Mouse (Mus musculus): ENCODE measurements around the gene Arfgap2. TPM values are rescaled to one million over a fixed set of nuclear protein-coding genes. Genes with fewer than 3 reads are reported as not detected.
"Not testable (repeated sequence)": the region's sequence is repeated elsewhere in the genome, so short reads cannot be mapped to it uniquely, and the experiment has no call there.

Arfgap2 gene
- 52.9 and 68.8 TPM in 2 replicates for polyA plus RNA-seq (2014; fragmentation: Nextera tagmentation; extraction: Ambion mirVana)

DNA sequence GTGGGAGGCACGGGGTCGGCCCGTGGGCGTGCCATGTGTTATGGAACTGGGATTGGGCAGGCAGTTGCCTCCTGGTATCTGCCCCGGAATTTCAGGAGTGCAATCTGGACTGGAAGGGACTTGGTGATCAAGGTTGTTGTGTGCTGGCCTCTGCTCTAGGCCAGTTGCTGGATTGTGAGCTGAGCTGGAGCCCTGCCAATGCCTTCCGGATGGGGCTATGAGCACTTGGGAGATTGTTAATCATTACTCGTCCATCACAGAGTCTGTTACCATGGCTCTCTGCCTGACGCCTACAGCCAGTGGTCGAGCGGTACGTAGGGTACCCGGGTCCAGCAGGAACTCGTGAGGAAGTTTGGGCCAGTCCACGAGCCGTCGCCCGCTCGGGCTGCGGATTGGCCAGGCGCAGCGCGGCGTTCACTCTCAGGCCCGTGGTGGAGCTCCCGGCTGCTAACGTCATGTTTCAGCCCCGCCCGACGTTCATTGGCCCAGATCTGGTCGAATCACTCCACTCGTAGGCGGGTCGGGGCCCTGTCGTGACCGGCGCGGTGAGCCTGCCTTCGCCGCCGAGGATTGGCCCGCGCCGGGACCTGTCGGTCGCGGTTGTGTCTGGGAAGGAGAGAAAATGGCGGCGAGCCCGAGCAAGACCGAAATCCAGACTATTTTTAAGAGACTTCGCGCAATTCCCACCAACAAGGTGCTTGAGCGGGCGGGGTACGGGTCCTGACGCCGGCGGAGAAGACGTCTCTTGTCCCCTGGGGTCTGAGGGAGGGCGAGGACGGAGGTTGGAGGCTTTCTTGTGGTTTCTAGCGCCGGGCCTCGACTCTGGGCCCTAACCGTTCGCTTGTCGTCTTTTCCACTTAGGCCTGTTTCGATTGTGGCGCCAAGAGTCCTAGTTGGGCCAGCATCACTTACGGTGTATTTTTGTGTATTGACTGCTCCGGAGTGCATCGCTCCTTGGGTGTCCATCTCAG lies at the start of gene Arfgap2:
Gene Arfgap2, plus strand, starts transcription at position 264 of the 971 bp plus-strand sequence.
- no peaks in the 10 kb centered on the region for H3K27me3 ChIP-seq (ENCODE audit: control insufficient read depth, insufficient read depth, low read length)
- WGBS = 1% methylated on average over 72 of the region's 72 CpGs
- H3K27ac ChIP-seq (ENCODE audit: low read depth, low read length) = peak within 1 kb of the TSS; percentile 89
- peak within 1 kb of the TSS; percentile 62 for H3K4me2 ChIP-seq (ENCODE audit: low read depth, low read length)
- peaks cover 30% of the 10 kb centered on the region for H3K36me3 ChIP-seq (ENCODE audit: control insufficient read depth, insufficient read depth, low read length)
- H3K9ac ChIP-seq (replicated peaks; ENCODE audit: low read depth, low read length) = peak within 1 kb of the TSS; percentile 90
- H3K9me3 ChIP-seq (ENCODE audit: control insufficient read depth, low read length) = no peaks in the 10 kb centered on the region
- H3K4me1 ChIP-seq (ENCODE audit: control insufficient read depth, insufficient read depth, low read length) = peaks cover 4% of the 10 kb centered on the region; the same call in 1 of the 2 replicates
- peak within 1 kb of the TSS; percentile 78 for H3K4me3 ChIP-seq (ENCODE audit: low read depth, low read length)
- peak; percentile 99 for ATAC-seq (ENCODE audit: low read depth)

DNA sequence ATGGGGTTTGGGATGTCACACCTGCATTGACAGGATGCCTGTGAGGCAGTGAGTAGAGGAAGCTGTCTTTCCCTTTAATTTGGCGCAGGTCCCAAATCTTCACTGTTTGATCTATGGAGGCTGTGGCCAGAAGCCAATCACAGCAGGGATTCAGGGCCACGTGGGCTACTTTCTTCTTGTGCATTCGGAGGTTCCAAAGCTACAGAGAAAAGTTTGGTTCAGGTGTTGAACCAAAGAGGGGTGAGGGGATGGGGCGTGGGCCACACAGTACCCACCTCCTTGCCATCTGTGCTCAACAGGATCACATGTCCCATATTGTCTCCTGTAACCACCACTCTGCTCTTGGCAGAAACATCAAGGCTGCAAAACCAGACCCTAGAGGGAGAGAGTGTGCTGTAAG lies 47.7 kb upstream of the Arfgap2 start:
- 0 out of 2 replicates have a peak, but pooled peaks have one; percentile 11 for ATAC-seq (ENCODE audit: low read depth)
- no peaks in the 10 kb centered on the region for H3K4me1 ChIP-seq (ENCODE audit: control insufficient read depth, insufficient read depth, low read length)
- WGBS = 64% methylated on average over 4 of the region's 4 CpGs
- no peak overlapping the region for H3K4me3 ChIP-seq (ENCODE audit: low read depth, low read length)
- peaks cover 5% of the 10 kb centered on the region; the same call in 1 of the 2 replicates for H3K36me3 ChIP-seq (ENCODE audit: control insufficient read depth, insufficient read depth, low read length)
- no peak overlapping the region for H3K27ac ChIP-seq (ENCODE audit: low read depth, low read length)
- H3K4me2 ChIP-seq (ENCODE audit: low read depth, low read length) = no peak overlapping the region
- no peaks in the 10 kb centered on the region for H3K27me3 ChIP-seq (ENCODE audit: control insufficient read depth, insufficient read depth, low read length)
- no peak overlapping the region for H3K9ac ChIP-seq (replicated peaks; ENCODE audit: low read depth, low read length)
- H3K9me3 ChIP-seq (ENCODE audit: control insufficient read depth, low read length) = no peaks in the 10 kb centered on the region

DNA sequence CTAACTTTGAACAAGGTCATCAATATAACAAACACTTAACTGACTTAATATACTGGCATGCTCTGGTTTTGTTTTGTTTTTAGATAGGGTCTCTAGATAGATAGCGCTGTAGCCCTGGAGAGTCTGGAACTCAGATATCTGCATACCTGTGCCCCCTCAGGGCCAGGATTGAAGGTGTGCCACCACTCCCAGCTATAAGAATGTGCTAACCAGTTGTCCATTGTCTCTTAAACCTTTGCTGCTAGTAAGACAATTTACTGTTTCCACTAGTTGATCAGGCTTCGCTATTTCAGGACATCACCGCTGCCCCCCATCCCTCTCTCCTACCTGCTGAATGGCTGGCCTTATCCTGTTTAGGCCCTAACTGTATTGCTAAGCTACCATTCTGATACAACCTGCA lies 44.3 kb upstream of the Arfgap2 start:
- 97% methylated on average over 3 of the region's 3 CpGs for WGBS
- no peaks in the 10 kb centered on the region for H3K27me3 ChIP-seq (ENCODE audit: control insufficient read depth, insufficient read depth, low read length)
- H3K4me2 ChIP-seq (ENCODE audit: low read depth, low read length) = no peak overlapping the region
- H3K4me3 ChIP-seq (ENCODE audit: low read depth, low read length) = no peak overlapping the region
- H3K9me3 ChIP-seq (ENCODE audit: control insufficient read depth, low read length) = no peaks in the 10 kb centered on the region
- no peak for ATAC-seq (ENCODE audit: low read depth)
- no peaks in the 10 kb centered on the region for H3K36me3 ChIP-seq (ENCODE audit: control insufficient read depth, insufficient read depth, low read length)
- no peaks in the 10 kb centered on the region for H3K4me1 ChIP-seq (ENCODE audit: control insufficient read depth, insufficient read depth, low read length)
- no peak overlapping the region for H3K9ac ChIP-seq (replicated peaks; ENCODE audit: low read depth, low read length)
- H3K27ac ChIP-seq (ENCODE audit: low read depth, low read length) = no peak overlapping the region

DNA sequence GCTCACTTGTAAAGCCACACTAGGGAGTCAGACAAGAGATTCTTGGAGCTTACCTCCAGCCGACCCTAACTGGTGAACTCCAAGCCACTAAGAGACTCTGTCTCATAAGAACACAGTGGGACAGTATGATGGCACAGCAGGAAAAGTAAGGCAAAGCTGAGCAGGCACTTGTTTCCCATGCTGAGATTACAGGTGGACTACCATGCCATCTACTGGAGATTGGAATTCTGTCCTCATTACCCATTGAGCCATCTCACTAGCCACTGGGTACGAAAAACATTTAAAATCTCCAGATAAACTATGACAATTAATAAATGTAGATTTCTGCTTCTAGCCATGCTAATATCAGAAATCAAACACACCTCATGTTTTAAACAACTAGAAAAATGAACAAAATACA lies 41.2 kb upstream of the Arfgap2 start:
- WGBS = 88% methylated on average over 2 of the region's 2 CpGs
- no peak overlapping the region for H3K27ac ChIP-seq (ENCODE audit: low read depth, low read length)
- H3K4me3 ChIP-seq (ENCODE audit: low read depth, low read length) = no peak overlapping the region

DNA sequence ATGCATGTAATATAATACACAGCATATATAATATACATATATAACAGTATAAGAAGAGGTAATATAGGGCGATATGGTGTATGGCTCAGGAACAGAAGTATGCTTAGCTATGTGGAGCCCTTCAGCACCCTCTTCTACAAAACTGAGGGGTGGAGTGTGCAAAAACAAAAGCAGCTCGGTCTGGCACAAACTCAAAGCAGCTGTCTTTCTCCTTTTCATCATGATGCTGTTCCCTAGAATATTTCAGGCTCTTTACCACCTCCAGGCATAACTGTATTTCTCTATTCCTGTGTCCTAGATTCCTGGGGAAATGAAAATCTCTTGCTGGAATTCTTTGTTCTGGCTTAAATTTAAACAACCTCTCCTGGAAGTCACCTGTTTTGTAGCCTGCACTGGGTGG lies 35.0 kb upstream of the Arfgap2 start:
- Histone ChIP-seq H3K4me2 (ENCODE audit: low read depth, low read length) (no peak overlapping the region), H3K27me3 (ENCODE audit: control insufficient read depth, insufficient read depth, low read length) (no peaks in the 10 kb centered on the region), H3K27ac (ENCODE audit: low read depth, low read length) (no peak overlapping the region), H3K36me3 (ENCODE audit: control insufficient read depth, insufficient read depth, low read length) (no peaks in the 10 kb centered on the region), H3K9ac (replicated peaks; ENCODE audit: low read depth, low read length) (no peak overlapping the region), H3K9me3 (ENCODE audit: control insufficient read depth, low read length) (no peaks in the 10 kb centered on the region), H3K4me1 (ENCODE audit: control insufficient read depth, insufficient read depth, low read length) (no peaks in the 10 kb centered on the region), H3K4me3 (ENCODE audit: low read depth, low read length) (no peak overlapping the region)
- ATAC-seq (ENCODE audit: low read depth) = no peak
- WGBS = 95% methylated on average over 2 of the region's 2 CpGs

More for the DNA sequence above, 41.2 kb upstream of the Arfgap2 start:
- H3K4me2 ChIP-seq (ENCODE audit: low read depth, low read length) = no peak overlapping the region
- no peak overlapping the region for H3K9ac ChIP-seq (replicated peaks; ENCODE audit: low read depth, low read length)
- no peak for ATAC-seq (ENCODE audit: low read depth)
- no peaks in the 10 kb centered on the region for H3K36me3 ChIP-seq (ENCODE audit: control insufficient read depth, insufficient read depth, low read length)
- H3K4me1 ChIP-seq (ENCODE audit: control insufficient read depth, insufficient read depth, low read length) = no peaks in the 10 kb centered on the region
- H3K27me3 ChIP-seq (ENCODE audit: control insufficient read depth, insufficient read depth, low read length) = no peaks in the 10 kb centered on the region
- H3K9me3 ChIP-seq (ENCODE audit: control insufficient read depth, low read length) = no peaks in the 10 kb centered on the region

DNA sequence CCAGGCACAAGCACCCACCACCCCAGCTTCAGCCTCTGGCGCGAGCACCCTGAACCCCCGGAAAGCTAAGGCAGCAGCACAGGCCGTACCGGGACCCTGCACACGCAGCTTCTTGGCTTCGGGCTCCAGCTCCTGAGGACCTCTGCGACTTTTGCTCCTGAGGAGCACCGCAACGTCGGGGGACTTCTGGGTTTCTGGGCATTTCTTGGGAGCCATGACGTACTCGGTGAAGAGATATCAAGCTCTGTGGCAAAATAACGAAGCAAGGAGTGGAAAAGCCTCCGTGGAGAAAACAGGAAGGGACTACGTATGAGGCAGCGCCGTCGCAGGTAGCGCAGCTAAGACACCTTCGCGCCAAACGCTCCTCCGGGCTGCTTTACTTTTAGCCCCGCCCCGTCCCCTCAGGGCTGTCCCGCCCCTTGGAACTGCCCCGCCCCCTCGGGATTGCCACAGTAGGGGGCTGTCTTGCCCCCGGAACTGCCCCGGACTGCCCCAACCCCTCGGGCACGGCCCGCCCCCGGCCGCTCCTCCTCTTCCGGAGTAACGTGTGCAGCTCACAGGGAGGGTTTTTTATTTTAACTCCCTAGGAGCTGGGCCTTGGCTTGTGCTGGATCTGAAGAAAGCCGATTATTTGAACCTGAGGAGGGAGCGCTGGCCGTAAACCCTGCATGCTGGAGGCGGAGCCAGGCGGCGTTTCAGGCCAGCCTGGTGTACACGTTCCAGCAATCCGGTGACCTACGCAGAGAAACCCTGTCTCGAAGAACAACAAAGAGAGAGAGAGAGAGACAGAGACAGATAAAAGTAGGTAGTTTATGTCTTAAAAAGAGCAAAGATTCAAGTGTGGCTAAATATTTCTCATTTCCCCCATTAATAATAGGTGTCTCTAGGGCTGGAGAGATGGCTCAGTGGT lies 27.9 kb upstream of the Arfgap2 start, which contains the start of gene Ddb2:
Gene Ddb2, minus strand, starts transcription at position 382 of the 910 bp plus-strand sequence.
- H3K4me2 ChIP-seq (ENCODE audit: low read depth, low read length) = peak within 1 kb of the TSS; percentile 76
- H3K27ac ChIP-seq (ENCODE audit: low read depth, low read length) = peak within 1 kb of the TSS; percentile 76
- H3K9ac ChIP-seq (replicated peaks; ENCODE audit: low read depth, low read length) = peak within 1 kb of the TSS; percentile 56
- under 1% methylated on average over 48 of the region's 48 CpGs for WGBS
- no peaks in the 10 kb centered on the region for H3K4me1 ChIP-seq (ENCODE audit: control insufficient read depth, insufficient read depth, low read length)
- H3K36me3 ChIP-seq (ENCODE audit: control insufficient read depth, insufficient read depth, low read length) = no peaks in the 10 kb centered on the region
- peak within 1 kb of the TSS; percentile 54 for H3K4me3 ChIP-seq (ENCODE audit: low read depth, low read length)
- no peaks in the 10 kb centered on the region for H3K9me3 ChIP-seq (ENCODE audit: control insufficient read depth, low read length)
- ATAC-seq (ENCODE audit: low read depth) = peak; percentile 98
- H3K27me3 ChIP-seq (ENCODE audit: control insufficient read depth, insufficient read depth, low read length) = no peaks in the 10 kb centered on the region

DNA sequence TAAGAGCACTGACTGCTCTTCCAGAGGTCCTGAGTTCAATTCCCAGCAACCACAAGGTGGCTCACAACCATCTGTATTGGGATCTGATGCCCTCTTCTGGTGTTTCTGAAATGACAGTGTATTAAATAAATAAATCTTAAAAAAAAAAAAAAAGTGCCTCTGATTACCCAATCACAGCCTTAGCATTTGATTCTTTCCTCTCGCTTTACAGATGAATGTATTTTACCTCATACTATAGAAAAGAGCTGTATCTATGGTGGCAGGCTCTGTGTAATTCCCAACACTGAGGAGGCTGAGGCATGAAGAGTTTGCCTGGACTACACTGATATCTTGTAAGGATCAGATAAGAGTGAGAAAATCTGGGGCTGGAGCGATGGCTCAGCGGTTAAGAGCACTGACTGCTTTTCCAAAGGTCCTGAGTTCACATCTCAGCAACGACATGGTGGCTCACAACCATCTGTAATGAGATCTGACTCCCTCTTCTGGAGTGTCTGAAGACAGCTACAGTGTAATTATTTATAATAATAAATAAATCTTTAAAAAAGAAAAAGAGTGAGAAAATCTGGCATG lies 27.2 kb upstream of the Arfgap2 start:
- not testable (repeated sequence) for H3K36me3 ChIP-seq (ENCODE audit: control insufficient read depth, insufficient read depth, low read length); H3K9me3 ChIP-seq (ENCODE audit: control insufficient read depth, low read length); H3K27me3 ChIP-seq (ENCODE audit: control insufficient read depth, insufficient read depth, low read length); H3K9ac ChIP-seq (replicated peaks; ENCODE audit: low read depth, low read length); H3K4me1 ChIP-seq (ENCODE audit: control insufficient read depth, insufficient read depth, low read length)
- peak overlapping the region; percentile 76; the same call in 1 of the 2 replicates for H3K4me2 ChIP-seq (ENCODE audit: low read depth, low read length)
- ATAC-seq (ENCODE audit: low read depth) = peak; percentile 59
- peak overlapping the region; percentile 76 for H3K27ac ChIP-seq (ENCODE audit: low read depth, low read length)
- WGBS = 26% methylated on average over 4 of the region's 4 CpGs
- peak overlapping the region; percentile 54 for H3K4me3 ChIP-seq (ENCODE audit: low read depth, low read length)

DNA sequence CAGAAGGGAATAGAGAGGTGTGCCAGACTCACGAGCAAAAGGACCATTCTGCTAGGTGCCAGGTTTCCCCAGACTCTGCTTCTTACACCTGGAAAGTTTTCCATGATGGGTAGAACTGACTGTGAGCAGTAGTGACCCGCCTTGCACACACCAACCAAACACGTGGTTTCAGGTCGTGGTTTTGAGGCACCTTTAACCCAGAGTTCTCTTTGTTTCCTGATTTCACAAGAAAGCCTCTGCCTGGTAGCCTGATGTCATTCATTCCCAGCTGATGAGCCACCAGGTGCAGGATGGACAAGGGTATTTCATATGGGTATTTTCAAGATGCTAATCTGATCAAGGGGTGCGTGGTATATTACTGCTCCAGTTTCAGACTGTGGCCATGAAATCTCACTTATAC lies 22.2 kb upstream of the Arfgap2 start:
- no peaks in the 10 kb centered on the region for H3K9me3 ChIP-seq (ENCODE audit: control insufficient read depth, low read length)
- no peak for ATAC-seq (ENCODE audit: low read depth)
- no peak overlapping the region for H3K9ac ChIP-seq (replicated peaks; ENCODE audit: low read depth, low read length)
- 61% methylated on average over 5 of the region's 5 CpGs for WGBS
- H3K27me3 ChIP-seq (ENCODE audit: control insufficient read depth, insufficient read depth, low read length) = no peaks in the 10 kb centered on the region
- H3K36me3 ChIP-seq (ENCODE audit: control insufficient read depth, insufficient read depth, low read length) = no peaks in the 10 kb centered on the region
- H3K4me3 ChIP-seq (ENCODE audit: low read depth, low read length) = no peak overlapping the region
- no peaks in the 10 kb centered on the region for H3K4me1 ChIP-seq (ENCODE audit: control insufficient read depth, insufficient read depth, low read length)
- H3K27ac ChIP-seq (ENCODE audit: low read depth, low read length) = no peak overlapping the region
- no peak overlapping the region for H3K4me2 ChIP-seq (ENCODE audit: low read depth, low read length)
